ENCODE assay signal across 11 mouse cellular contexts in genomic region chr8:94354571-94354970, GRCm38 (mm10). TPM values are rescaled to one million over a fixed set of nuclear protein-coding genes. Genes with fewer than 3 reads are reported as not detected.
DNase-seq lines count a peak whose midpoint lies in the region; ATAC-seq and TF ChIP-seq lines count a peak whose summit lies in the region.
"Had no signal": no experiment of that assay in that cellular context is flagged by ENCODE, and none has a peak within 500 bp of the region (broad histone marks: within the 10 kb centered on the region; RNA-seq: fewer than 3 reads in every experiment).

No protein-coding gene starts in this region.

- H3K4me1 ChIP-seq in heart, embryonic 10.5 days, result peaks cover 30% of the 10 kb centered on the region
- H3K4me1 ChIP-seq in lung, postnatal 0 days (ENCODE audit: insufficient read depth, low read depth, low read length), result peaks cover 19% of the 10 kb centered on the region
- H3K4me1 ChIP-seq in stomach, embryonic 16.5 days (ENCODE audit: control insufficient read depth, insufficient read depth, low read length), result peaks cover 11% of the 10 kb centered on the region
- peaks cover 8% of the 10 kb centered on the region for H3K4me1 ChIP-seq in cerebellum, adult 2 months (ENCODE audit: control insufficient read depth, insufficient read depth, low read length)
- H3K4me1 ChIP-seq: hindbrain, embryonic 10.5 days had no signal

- H3K4me2 ChIP-seq in lung, postnatal 0 days (replicated peaks; ENCODE audit: low read depth, low read length), result no peak overlapping the region
- peak overlapping the region; percentile 30; the same call in 1 of the 2 replicates for H3K4me2 ChIP-seq in stomach, embryonic 16.5 days (ENCODE audit: low read depth, low read length)

- 64% methylated on average over 4 of the region's 4 CpGs for WGBS in heart, embryonic 10.5 days
- WGBS in lung, postnatal 0 days, result 19% methylated on average over 4 of the region's 4 CpGs
- WGBS in stomach, embryonic 16.5 days, result 41% methylated on average over 4 of the region's 4 CpGs
- whole genome bisulfite sequencing in cerebellum, adult 2 months, result 84% methylated on average over 4 of the region's 4 CpGs

- DNase-seq in heart, adult 11 months, result peak; percentile 96
- DNase-seq in heart, embryonic 10.5 days (ENCODE audit: low spot score), result no peak
- DNase-seq in heart, postnatal 14 days, result peak; percentile 25 to 31
- peak; percentile 92 for DNase-seq in lung, postnatal 0 days (ENCODE audit: low spot score)
- DNase-seq in ovary, postnatal 10 days (ENCODE audit: low spot score), result no peak
- DNase-seq in frontal cortex, adult 2 months (ENCODE audit: extremely low spot score in 1 of 2, low spot score in 1 of 2), result no peak
- DNase-seq in cerebellum, adult 2 months, result no peak

- peaks cover 18% of the 10 kb centered on the region; the same call in 1 of the 2 replicates for H3K27me3 ChIP-seq in heart, embryonic 10.5 days (ENCODE audit: insufficient read depth, poor library complexity, severe bottlenecking)
- H3K27me3 ChIP-seq in lung, postnatal 0 days (replicated peaks; ENCODE audit: insufficient read depth, low read length), result no peaks in the 10 kb centered on the region
- no peaks in the 10 kb centered on the region for H3K27me3 ChIP-seq in stomach, embryonic 16.5 days (ENCODE audit: control insufficient read depth, insufficient read depth, low read length)
- H3K27me3 ChIP-seq in cerebellum, adult 2 months (ENCODE audit: control insufficient read depth, insufficient read depth, low read length), result no peaks in the 10 kb centered on the region

- intact Hi-C loops in heart, postnatal 14 days (cut with DNase I), result no loop called here

- H3K9me3 ChIP-seq in heart, embryonic 10.5 days, result no peaks in the 10 kb centered on the region
- H3K9me3 ChIP-seq in lung, postnatal 0 days (ENCODE audit: low read length), result no peaks in the 10 kb centered on the region
- no peaks in the 10 kb centered on the region for H3K9me3 ChIP-seq in stomach, embryonic 16.5 days (replicated peaks; ENCODE audit: control insufficient read depth, low read length)
- H3K9me3 ChIP-seq: hindbrain, embryonic 10.5 days had no signal

- TF ChIP-seq POLR2A in cerebellum, adult 2 months (IDR thresholded peaks at IDR 0.05; ENCODE audit: borderline replicate concordance, insufficient read depth, low read length), result no peak

- no peak overlapping the region for H3K4me3 ChIP-seq in heart, embryonic 10.5 days
- H3K4me3 ChIP-seq in lung, postnatal 0 days (ENCODE audit: low read depth, low read length), result no peak overlapping the region
- H3K4me3 ChIP-seq in stomach, embryonic 16.5 days (replicated peaks; ENCODE audit: low read length), result no peak overlapping the region
- H3K4me3 ChIP-seq in cerebellum, adult 2 months (replicated peaks; ENCODE audit: insufficient read depth, low read depth, low read length), result no peak overlapping the region
- H3K4me3 ChIP-seq: hindbrain, embryonic 10.5 days had no signal

- H3K36me3 ChIP-seq in heart, embryonic 10.5 days, result no peaks in the 10 kb centered on the region
- no peaks in the 10 kb centered on the region for H3K36me3 ChIP-seq in lung, postnatal 0 days (ENCODE audit: insufficient read depth, low read length)
- H3K36me3 ChIP-seq in stomach, embryonic 16.5 days (ENCODE audit: control insufficient read depth, insufficient read depth, low read length), result no peaks in the 10 kb centered on the region
- H3K36me3 ChIP-seq: hindbrain, embryonic 10.5 days had no signal

- no peak overlapping the region; the same call in 1 of the 2 replicates for H3K27ac ChIP-seq in heart, embryonic 10.5 days
- H3K27ac ChIP-seq in lung, postnatal 0 days (ENCODE audit: low read length), result peak overlapping the region; percentile 95
- H3K27ac ChIP-seq in stomach, embryonic 16.5 days (ENCODE audit: low read length), result peak overlapping the region; percentile 96
- no peak overlapping the region for H3K27ac ChIP-seq in cerebellum, adult 2 months (ENCODE audit: insufficient read depth, low read length)
- H3K27ac ChIP-seq: hindbrain, embryonic 10.5 days had no signal

- ATAC-seq in lung, postnatal 0 days, result peak; percentile 91
- peak; percentile 76 for ATAC-seq in stomach, embryonic 16.5 days (ENCODE audit: insufficient read depth, low FRiP score)

- TF ChIP-seq EP300 in lung, postnatal 0 days (IDR thresholded peaks at IDR 0.05), result peak; percentile 98

- no peak overlapping the region for H3K9ac ChIP-seq in lung, postnatal 0 days (replicated peaks; ENCODE audit: low read depth)
- peak overlapping the region; percentile 62 for H3K9ac ChIP-seq in stomach, embryonic 16.5 days (ENCODE audit: low read length)

- TF ChIP-seq CTCF in lung, postnatal 0 days (IDR thresholded peaks at IDR 0.05), result no peak
- TF ChIP-seq CTCF in cerebellum, adult 2 months (IDR thresholded peaks at IDR 0.05; ENCODE audit: borderline replicate concordance, insufficient read depth, low read depth, low read length), result no peak

RNA-seq across cellular contexts. Expression of gene Slc12a3, which starts 25.6 kb away (rescaled TPM):
- polyA plus RNA-seq in heart, embryonic 10.5 days (2016; fragmentation: Nextera tagmentation; extraction: Ambion mirVana), result 0.06 TPM in 1 of 2 replicates, not detected in the other
- under 1 TPM; 0.22 to 0.88 TPM for total RNA-seq in heart, postnatal 14 days (2021)
- polyA plus RNA-seq in lung, postnatal 0 days (2015; fragmentation: Nextera tagmentation; extraction: Ambion mirVana), result 0.11 and 0.12 TPM in 2 replicates
- 0.09 TPM in 1 of 2 replicates, not detected in the other for polyA plus RNA-seq in stomach, embryonic 16.5 days (2015; fragmentation: Nextera tagmentation; extraction: Ambion mirVana)
- polyA plus RNA-seq in frontal cortex, adult 2 months (2012; rRNA removed), result 0.92 and 1.2 TPM in 2 replicates
- polyA plus RNA-seq in cerebellum, adult 2 months (2012; rRNA removed), result 1.7 and 2.2 TPM in 2 replicates
- polyA plus RNA-seq: C2C12; embryonic facial prominence, embryonic 11.5 days had no signal

RNA-seq across cellular contexts. Expression of gene Herpud1, which starts 31.7 kb away (rescaled TPM):
- 75.5 and 90.8 TPM in 2 replicates for polyA plus RNA-seq in heart, embryonic 10.5 days (2016; fragmentation: Nextera tagmentation; extraction: Ambion mirVana)
- 100 to 1,000 TPM; 168 to 178 TPM for total RNA-seq in heart, postnatal 14 days (2021)
- polyA plus RNA-seq in lung, postnatal 0 days (2015; fragmentation: Nextera tagmentation; extraction: Ambion mirVana), result 179 and 217 TPM in 2 replicates
- polyA plus RNA-seq in stomach, embryonic 16.5 days (2015; fragmentation: Nextera tagmentation; extraction: Ambion mirVana), result 167 and 182 TPM in 2 replicates
- 72.2 and 80.0 TPM in 2 replicates for polyA plus RNA-seq in frontal cortex, adult 2 months (2012; rRNA removed)
- polyA plus RNA-seq in cerebellum, adult 2 months (2012; rRNA removed), result 119 and 125 TPM in 2 replicates

Comparison
In these comparisons a context has a peak if more than half of its experiments do, and no peak if none do; other contexts are left out.
1. DNase-seq: peak in heart, adult 11 months (single experiment), heart, postnatal 14 days (2 of 2) and lung, postnatal 0 days (single experiment); none in heart, embryonic 10.5 days (single experiment), ovary, postnatal 10 days (single experiment), frontal cortex, adult 2 months (0 of 2) and cerebellum, adult 2 months (0 of 2).
2. H3K27ac ChIP-seq: peak in lung, postnatal 0 days (single experiment) and stomach, embryonic 16.5 days (single experiment); none in heart, embryonic 10.5 days (single experiment) and cerebellum, adult 2 months (single experiment).